Mouse (Mus musculus) heart, adult 18-20 months (tissue): ENCODE data around the gene Fyb. TPM values are rescaled to one million over a fixed set of nuclear protein-coding genes. Genes with fewer than 3 reads are reported as not detected.

ENCODE experiments used
- DNase-seq, 2 experiments: peaks; one replicate each; pipeline ENCODE4 v3.0.0; 2021 to 2022; ENCODE audit warnings: mixed read lengths in 1 of 2
- total RNA-seq, 2 experiments: library from RNA; stranded (reverse); gene quantifications; 2 replicates each; pipeline ENCODE4 v1.2.3; 2021

Gene Fyb
- total RNA-seq, 2 experiments from 2014 or later = 19.8 to 34.3 TPM

GRCm38 (mm10) chr15:6658081-6658480 lies 135.4 kb downstream of the Fyb start:
- DNase-seq = no peak

GRCm38 (mm10) chr15:6661951-6662350 lies 139.3 kb downstream of the Fyb start:
- no peak for DNase-seq

GRCm38 (mm10) chr15:6663991-6664390 lies 141.3 kb downstream of the Fyb start:
- DNase-seq = no peak

- DNase-seq = no peak
Observed at GRCm38 (mm10) chr15:6666072-6666471, 143.4 kb downstream of the Fyb start.

GRCm38 (mm10) chr15:6668793-6669437 lies 146.3 kb downstream of the Fyb start:
- no peak for DNase-seq

GRCm38 (mm10) chr15:6678479-6678878 lies 155.8 kb downstream of the Fyb start:
- no peak for DNase-seq

- DNase-seq = no peak
Observed at GRCm38 (mm10) chr15:6702164-6702563, 179.5 kb downstream of the Fyb start.

GRCm38 (mm10) chr15:6705351-6705901 lies 182.8 kb downstream of the Fyb start:
- no peak for DNase-seq

GRCm38 (mm10) chr15:6707551-6707935 lies 184.9 kb downstream of the Fyb start:
- DNase-seq = peak in 1 of 2 experiments; percentile 73

- DNase-seq = peak; percentile 84 to 91
Observed at GRCm38 (mm10) chr15:6707936-6708525, 185.4 kb downstream of the Fyb start, which contains the start of gene Rictor. Gene Rictor (plus strand): TSS chr15:6708379.

GRCm38 (mm10) chr15:6708526-6709441 lies 186.1 kb downstream of the Fyb start:
- peak; percentile 31 to 53 for DNase-seq

GRCm38 (mm10) chr15:6709618-6710017 lies 187.0 kb downstream of the Fyb start:
- no peak for DNase-seq

- no peak for DNase-seq
Observed at GRCm38 (mm10) chr15:6710341-6710740, 187.7 kb downstream of the Fyb start.

GRCm38 (mm10) chr15:6711226-6711625 lies 188.6 kb downstream of the Fyb start:
- no peak for DNase-seq

Other genes starting within 250 kb of the Fyb start
- gene Dab2, start 223.1 kb upstream of the Fyb start, total RNA-seq = 10 to 100 TPM; 15.1 to 17.2 TPM
- gene C9, start 77.5 kb upstream of the Fyb start, total RNA-seq = not detected
- gene Rictor, start 185.5 kb downstream of the Fyb start, total RNA-seq = 10 to 100 TPM; 11.6 to 13.1 TPM